Mouse (Mus musculus) intestine, postnatal 0 days (tissue): ENCODE data around the gene Pxmp4. TPM values are rescaled to one million over a fixed set of nuclear protein-coding genes. Genes with fewer than 3 reads are reported as not detected.

ENCODE experiments used
- ATAC-seq: fragments of 200-750 bp; cut with Nextera tagmentation; 2 replicates; pipeline ENCODE4 v1.8.0; 2017; ENCODE audit warnings: mild to moderate bottlenecking, moderate TSS enrichment, moderate library complexity
- H3K27ac ChIP-seq: fragments of 300-500 bp; sonication (generic); 2 replicates; pipeline ENCODE4 v1.5.1; 2014; ENCODE audit warnings: mild to moderate bottlenecking, low read depth, low read length, moderate library complexity
- H3K27me3 ChIP-seq: fragments of 300-500 bp; sonication (generic); replicated peaks from 2 replicates; pipeline ENCODE4 v1.6.1; 2014; ENCODE audit warnings: low read length, mixed read lengths; ENCODE audit not compliant: control insufficient read depth, insufficient read depth
- H3K36me3 ChIP-seq: fragments of 300-500 bp; sonication (generic); 2 replicates; pipeline ENCODE4 v1.6.1; 2014; ENCODE audit warnings: mild to moderate bottlenecking, moderate library complexity; ENCODE audit not compliant: control insufficient read depth, insufficient read depth
- H3K4me1 ChIP-seq: fragments of 300-500 bp; sonication (generic); replicated peaks from 2 replicates; pipeline ENCODE4 v1.6.1; 2014; ENCODE audit warnings: antibody characterized with exemption, low read length, mixed read lengths; ENCODE audit not compliant: control insufficient read depth, insufficient read depth
- H3K4me2 ChIP-seq: fragments of 300-500 bp; sonication (generic); replicated peaks from 2 replicates; pipeline ENCODE4 v1.6.1; 2014; ENCODE audit warnings: low read depth, mild to moderate bottlenecking, moderate library complexity
- H3K4me3 ChIP-seq: fragments of 300-500 bp; sonication (generic); 2 replicates; pipeline ENCODE4 v1.5.1; 2014; ENCODE audit warnings: low read depth, low read length
- H3K9ac ChIP-seq: fragments of 300-500 bp; sonication (generic); 2 replicates; pipeline ENCODE4 v1.6.1; 2014; ENCODE audit warnings: mild to moderate bottlenecking, low read depth, low read length
- H3K9me3 ChIP-seq: fragments of 300-500 bp; sonication (generic); 2 replicates; pipeline ENCODE4 v1.6.1; 2016; ENCODE audit warnings: mixed run types; ENCODE audit not compliant: control insufficient read depth
- CTCF ChIP-seq: sonication (generic); IDR thresholded peaks from 2 replicates; pipeline ENCODE4 v1.5.1; 2016; ENCODE audit warnings: low read depth, mild to moderate bottlenecking, control low read depth, antibody characterized with exemption, moderate library complexity
- WGBS: fragments of 180-500 bp; shearing (Covaris S2); extraction: QIAGEN DNeasy Blood & Tissue Kit; methylation state at CpG from one replicate; pipeline ENCODE4 v1.1.7; 2014; 5-methylcytosine and 5-hydroxymethylcytosine counted together
- polyA plus RNA-seq: library from polyadenylated mRNA; unstranded; fragments of >200 nt; fragmentation: Nextera tagmentation; extraction: Ambion mirVana; gene quantifications from 2 replicates; pipeline ENCODE4 v1.2.1, GENCODE M21; 2015

Pxmp4 gene
- polyA plus RNA-seq, 1 experiment from 2014 or later = 62.5 TPM

DNA sequence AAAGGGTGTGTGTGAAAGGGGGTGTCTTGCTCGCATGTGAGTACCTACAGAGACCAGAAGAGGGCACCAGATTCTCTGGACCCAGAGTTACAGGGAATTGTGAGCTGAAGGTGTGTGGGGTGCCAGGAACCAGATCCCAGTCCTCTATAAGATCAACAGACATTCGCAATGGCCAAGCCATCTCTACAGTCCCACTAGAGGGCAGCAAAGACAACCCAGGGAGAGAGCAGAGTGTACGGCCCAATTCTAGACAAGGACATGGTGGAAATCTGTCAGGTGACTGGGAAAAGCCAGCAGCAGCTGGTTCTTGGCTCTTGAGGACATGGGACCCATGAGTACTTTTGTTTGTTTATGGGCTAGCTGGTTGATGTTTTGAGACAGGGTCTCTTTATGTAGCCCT, 10.5 kb downstream of the Pxmp4 start:
- Histone ChIP-seq H3K27me3 (no peaks in the 10 kb centered on the region), H3K4me3 (no peak overlapping the region), H3K4me2 (no peak overlapping the region), H3K4me1 (no peaks in the 10 kb centered on the region), H3K27ac (no peak overlapping the region), H3K9me3 (no peaks in the 10 kb centered on the region), H3K9ac (no peak overlapping the region), H3K36me3 (peaks cover 50% of the 10 kb centered on the region)
- peak; percentile 80 for TF ChIP-seq CTCF
- 0 out of 2 replicates have a peak, but pooled peaks have one; percentile 31 for ATAC-seq
- 69% methylated on average over 3 of the region's 3 CpGs for whole genome bisulfite sequencing

DNA sequence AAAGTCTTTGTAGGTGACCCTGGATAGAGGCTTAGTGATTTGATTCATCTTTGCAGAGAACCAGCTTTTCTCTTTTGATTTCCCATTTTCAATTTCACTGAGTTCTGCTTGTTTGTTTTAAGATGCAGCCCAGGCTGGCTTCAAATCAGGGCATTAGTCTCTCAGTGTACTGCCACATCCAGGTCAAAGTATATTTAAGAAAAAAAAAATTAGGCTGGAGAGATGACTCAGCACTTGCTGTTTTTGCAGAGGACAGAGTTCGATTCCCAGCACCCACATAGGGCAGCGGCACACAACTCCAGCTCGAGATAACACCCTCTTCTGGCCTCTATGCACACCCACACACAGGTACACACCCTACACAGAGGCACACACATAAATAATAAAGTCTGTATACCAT, 12.3 kb downstream of the Pxmp4 start:
- 73% methylated on average over 3 of the region's 3 CpGs for WGBS
- TF ChIP-seq CTCF = no peak
- ATAC-seq = no peak
- H3K4me2 ChIP-seq = no peak overlapping the region
- H3K4me3 ChIP-seq = no peak overlapping the region
- H3K4me1 ChIP-seq = no peaks in the 10 kb centered on the region
- no peaks in the 10 kb centered on the region for H3K27me3 ChIP-seq
- no peak overlapping the region for H3K27ac ChIP-seq
- peaks cover 67% of the 10 kb centered on the region for H3K36me3 ChIP-seq
- H3K9ac ChIP-seq = no peak overlapping the region
- no peaks in the 10 kb centered on the region for H3K9me3 ChIP-seq

GRCm38 (mm10) chr2:154589051-154589450, 14.5 kb downstream of the Pxmp4 start:
- Histone ChIP-seq H3K4me2 (no peak overlapping the region), H3K27ac (no peak overlapping the region), H3K9me3 (no peaks in the 10 kb centered on the region), H3K4me1 (no peaks in the 10 kb centered on the region), H3K4me3 (no peak overlapping the region), H3K9ac (no peak overlapping the region), H3K27me3 (no peaks in the 10 kb centered on the region), H3K36me3 (peaks cover 50% of the 10 kb centered on the region)
- TF ChIP-seq CTCF = no peak
- 90% methylated on average over 4 of the region's 4 CpGs for WGBS
- ATAC-seq = no peak

GRCm38 (mm10) chr2:154586405-154586804, 17.1 kb downstream of the Pxmp4 start:
- no peak for ATAC-seq
- H3K9me3 ChIP-seq = no peaks in the 10 kb centered on the region
- TF ChIP-seq CTCF = peak; percentile 69
- no peak overlapping the region for H3K9ac ChIP-seq
- no peak overlapping the region for H3K27ac ChIP-seq
- H3K4me1 ChIP-seq = no peaks in the 10 kb centered on the region
- H3K4me3 ChIP-seq = no peak overlapping the region
- H3K4me2 ChIP-seq = no peak overlapping the region
- WGBS = 82% methylated on average over 5 of the region's 5 CpGs
- H3K27me3 ChIP-seq = no peaks in the 10 kb centered on the region
- H3K36me3 ChIP-seq = peaks cover 31% of the 10 kb centered on the region

- Histone ChIP-seq H3K4me1 (no peaks in the 10 kb centered on the region), H3K36me3 (peaks cover 30% of the 10 kb centered on the region), H3K27me3 (no peaks in the 10 kb centered on the region), H3K4me2 (no peak overlapping the region), H3K4me3 (no peak overlapping the region), H3K9ac (no peak overlapping the region), H3K9me3 (no peaks in the 10 kb centered on the region), H3K27ac (no peak overlapping the region)
- no peak for ATAC-seq
- TF ChIP-seq CTCF = no peak
- 65% methylated on average over 17 of the region's 17 CpGs for WGBS
Measured at GRCm38 (mm10) chr2:154584931-154585601, 18.4 kb downstream of the Pxmp4 start.

DNA sequence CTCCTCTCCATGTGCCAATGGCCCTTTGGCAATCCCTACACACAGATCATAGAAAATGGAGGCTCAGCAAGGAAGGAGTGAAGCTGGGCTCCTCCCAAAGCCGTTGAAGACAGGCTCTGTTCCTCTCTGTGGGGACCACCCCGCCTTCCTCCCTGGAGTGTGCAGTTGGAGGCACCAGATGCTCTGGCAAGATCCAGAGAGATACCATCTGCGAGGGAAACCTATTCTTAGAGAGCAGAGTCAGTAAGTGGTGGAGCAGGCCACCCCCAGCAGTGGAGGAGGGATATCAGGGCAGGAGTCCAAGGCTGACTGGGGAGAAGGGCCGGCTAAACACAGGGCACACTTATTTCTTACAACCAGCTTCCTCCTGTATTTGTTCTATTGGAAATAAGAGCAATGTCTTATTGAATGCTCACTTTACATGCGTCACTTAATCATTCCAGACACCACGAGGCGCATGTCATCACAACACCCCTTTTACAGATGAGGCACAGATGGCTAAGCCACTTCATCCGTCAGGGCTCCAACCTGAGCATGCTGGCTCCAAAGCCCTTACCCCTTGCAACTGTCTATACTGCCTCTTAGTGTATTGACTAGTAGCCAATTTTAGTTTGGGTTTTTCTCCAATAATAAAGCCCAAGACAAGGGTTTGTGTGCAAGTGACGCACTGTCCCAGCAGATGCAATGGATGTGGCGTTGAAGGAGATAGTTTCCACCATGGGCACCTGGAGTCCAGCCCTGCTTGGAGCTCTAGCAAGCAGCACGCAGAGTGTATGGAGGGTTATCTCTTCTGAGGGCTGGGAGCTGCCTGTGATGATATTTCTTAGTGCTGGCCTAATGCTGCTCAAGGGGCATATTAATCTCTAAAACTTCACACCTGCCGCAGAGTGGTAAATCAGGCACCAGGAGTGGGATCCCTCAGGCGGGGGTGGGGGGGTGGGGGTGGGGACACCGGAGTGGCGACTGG, 19.3 kb downstream of the Pxmp4 start:
- Histone ChIP-seq H3K4me2 (no peak overlapping the region), H3K36me3 (peaks cover 21% of the 10 kb centered on the region), H3K27ac (no peak overlapping the region), H3K4me3 (no peak overlapping the region), H3K4me1 (no peaks in the 10 kb centered on the region), H3K27me3 (no peaks in the 10 kb centered on the region), H3K9ac (no peak overlapping the region), H3K9me3 (no peaks in the 10 kb centered on the region)
- WGBS = 55% methylated on average over 15 of the region's 15 CpGs
- TF ChIP-seq CTCF = no peak
- 0 out of 2 replicates have a peak, but pooled peaks have one; percentile 14 for ATAC-seq
